Mouse (Mus musculus) adipocyte (in vitro differentiated cells): ENCODE results near the gene Adm.
"Not testable (repeated sequence)": the region's sequence is repeated elsewhere in the genome, so short reads cannot be mapped to it uniquely, and the experiment has no call there.

Experiments
- DNase-seq: peaks from one replicate; pipeline ENCODE4 v3.0.0-alpha.2; 2016; ENCODE audit warnings: low spot score

Adm gene

GRCm38 (mm10) chr7:110628611-110629354, 1.3 kb downstream of the Adm start:
- DNase-seq = no peak

- peak; percentile 83 for DNase-seq
Measured at GRCm38 (mm10) chr7:110629892-110630666, 2.6 kb downstream of the Adm start.

GRCm38 (mm10) chr7:110631136-110631888, 3.9 kb downstream of the Adm start:
- DNase-seq = no peak

GRCm38 (mm10) chr7:110635929-110636328, 8.5 kb downstream of the Adm start:
- no peak for DNase-seq

GRCm38 (mm10) chr7:110636559-110636958, 9.1 kb downstream of the Adm start:
- DNase-seq = no peak

GRCm38 (mm10) chr7:110638305-110639110, 11.0 kb downstream of the Adm start:
- DNase-seq = no peak

GRCm38 (mm10) chr7:110639291-110639915, 11.9 kb downstream of the Adm start:
- no peak for DNase-seq

GRCm38 (mm10) chr7:110639958-110640357, 12.5 kb downstream of the Adm start:
- not testable (repeated sequence) for DNase-seq

GRCm38 (mm10) chr7:110645311-110645710, 17.9 kb downstream of the Adm start:
- peak; percentile 81 for DNase-seq

- no peak for DNase-seq
Measured at GRCm38 (mm10) chr7:110645859-110646258, 18.4 kb downstream of the Adm start.

GRCm38 (mm10) chr7:110646611-110647407, 19.3 kb downstream of the Adm start:
- no peak for DNase-seq

- DNase-seq = no peak
Measured at GRCm38 (mm10) chr7:110647559-110648454, 20.3 kb downstream of the Adm start.

- DNase-seq = peak; percentile 68
Measured at GRCm38 (mm10) chr7:110648455-110649085, 21.1 kb downstream of the Adm start.

GRCm38 (mm10) chr7:110649133-110649987, 21.9 kb downstream of the Adm start:
- no peak for DNase-seq

GRCm38 (mm10) chr7:110650491-110650890, 23.0 kb downstream of the Adm start:
- no peak for DNase-seq

GRCm38 (mm10) chr7:110651091-110651490, 23.6 kb downstream of the Adm start:
- no peak for DNase-seq

- no peak for DNase-seq
Measured at GRCm38 (mm10) chr7:110655230-110655629, 27.8 kb downstream of the Adm start.

- no peak for DNase-seq
Measured at GRCm38 (mm10) chr7:110655966-110656365, 28.5 kb downstream of the Adm start.
